Mouse (Mus musculus): ENCODE results near the gene Wdr62.

GRCm38 (mm10) chr7:30314721-30315155, 34.5 kb upstream of the Wdr62 start, which contains the start of gene Syne4:
- TF ChIP-seq CTCF (IDR thresholded peaks at IDR 0.05; ENCODE audit: low read depth), result no peak
- TF ChIP-seq EP300 (optimal IDR thresholded peaks at IDR 0.05), result no peak
